Mouse (Mus musculus) forebrain, embryonic 14.5 days (tissue): ENCODE measurements at regions not wholly inside any gene's neighbourhood (a gene's known extent, or its start where the extent isn't known, plus 50 kb on each side); places are given as distances from the start of the nearest gene placed in this dataset.
A peak's percentile ranks its signal among the peaks of the same experiment; 100 is the strongest.

ENCODE experiments used
- ATAC-seq: fragments of 200-750 bp; cut with Nextera tagmentation; 2 replicates; pipeline ENCODE4 v1.8.0; 2017; ENCODE audit warnings: mild to moderate bottlenecking, moderate library complexity
- DNase-seq: peaks from one replicate; pipeline ENCODE4 v3.0.0-alpha.2; 2015; ENCODE audit warnings: low spot score
- H3K27ac ChIP-seq: fragments of 300-500 bp; sonication (generic); 2 replicates; pipeline ENCODE4 v1.5.1; 2014; ENCODE audit warnings: low read depth, mild to moderate bottlenecking, control low read depth, low read length, moderate library complexity
- H3K27me3 ChIP-seq: fragments of 300-500 bp; sonication (generic); replicated peaks from 2 replicates; pipeline ENCODE4 v1.6.1; 2014; ENCODE audit warnings: low read length, control low read depth, mixed read lengths; ENCODE audit not compliant: control insufficient read depth, insufficient read depth
- H3K36me3 ChIP-seq: fragments of 300-500 bp; sonication (generic); 2 replicates; pipeline ENCODE4 v1.6.1; 2014; ENCODE audit warnings: low read length, control low read depth; ENCODE audit not compliant: control insufficient read depth, insufficient read depth
- H3K4me1 ChIP-seq: fragments of 300-500 bp; sonication (generic); 2 replicates; pipeline ENCODE4 v1.6.1; 2014; ENCODE audit warnings: antibody characterized with exemption, low read length, control low read depth; ENCODE audit not compliant: control insufficient read depth, insufficient read depth
- H3K4me2 ChIP-seq: fragments of 300-500 bp; sonication (generic); 2 replicates; pipeline ENCODE4 v1.6.1; 2014; ENCODE audit warnings: mild to moderate bottlenecking, control low read depth, low read length
- H3K4me3 ChIP-seq: fragments of 300-500 bp; sonication (generic); 2 replicates; pipeline ENCODE4 v1.5.1; 2014; ENCODE audit warnings: low read depth, low read length, control low read depth
- H3K9ac ChIP-seq: fragments of 300-500 bp; sonication (generic); 2 replicates; pipeline ENCODE4 v1.6.1; 2014; ENCODE audit warnings: mild to moderate bottlenecking, low read length, control low read depth, moderate library complexity
- H3K9me3 ChIP-seq: fragments of 300-500 bp; sonication (generic); replicated peaks from 2 replicates; pipeline ENCODE4 v1.6.1; 2016; ENCODE audit warnings: low read length, control low read depth, mixed read lengths; ENCODE audit not compliant: control insufficient read depth
- WGBS: fragments of 180-500 bp; shearing (Covaris S2); extraction: QIAGEN DNeasy Blood & Tissue Kit; methylation state at CpG from one replicate; pipeline ENCODE4 v1.1.7; 2014; 5-methylcytosine and 5-hydroxymethylcytosine counted together

DNA sequence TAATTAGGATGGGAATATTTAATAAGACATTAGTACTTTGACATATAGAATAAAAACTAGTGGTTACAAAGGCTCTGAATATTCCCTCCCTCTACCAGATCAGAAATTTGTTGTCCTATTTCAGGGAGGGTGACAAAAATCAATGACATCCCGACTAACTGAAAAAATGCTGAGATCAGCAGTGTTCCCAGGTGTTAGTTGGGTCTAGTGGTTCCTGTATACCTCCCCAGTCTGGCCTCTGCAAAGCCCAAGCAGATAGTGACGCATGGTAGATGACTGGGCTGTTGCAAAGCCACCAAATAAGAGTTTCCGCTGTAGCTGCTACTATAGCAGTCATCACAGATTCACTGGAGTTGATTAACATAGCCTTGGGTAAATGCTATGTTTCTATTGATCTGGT is 59.9 kb upstream of the Gm4791 start:
- no peak overlapping the region for H3K27ac ChIP-seq
- H3K9ac ChIP-seq: no peak overlapping the region
- H3K4me3 ChIP-seq: no peak overlapping the region
- ATAC-seq (no peak), DNase-seq (no peak)
- H3K4me2 ChIP-seq: no peak overlapping the region
- H3K27me3 ChIP-seq: no peaks in the 10 kb centered on the region
- H3K4me1 ChIP-seq: no peaks in the 10 kb centered on the region
- H3K9me3 ChIP-seq: no peaks in the 10 kb centered on the region
- 81% methylated on average over 3 of the region's 3 CpGs for WGBS
- H3K36me3 ChIP-seq: no peaks in the 10 kb centered on the region

DNA sequence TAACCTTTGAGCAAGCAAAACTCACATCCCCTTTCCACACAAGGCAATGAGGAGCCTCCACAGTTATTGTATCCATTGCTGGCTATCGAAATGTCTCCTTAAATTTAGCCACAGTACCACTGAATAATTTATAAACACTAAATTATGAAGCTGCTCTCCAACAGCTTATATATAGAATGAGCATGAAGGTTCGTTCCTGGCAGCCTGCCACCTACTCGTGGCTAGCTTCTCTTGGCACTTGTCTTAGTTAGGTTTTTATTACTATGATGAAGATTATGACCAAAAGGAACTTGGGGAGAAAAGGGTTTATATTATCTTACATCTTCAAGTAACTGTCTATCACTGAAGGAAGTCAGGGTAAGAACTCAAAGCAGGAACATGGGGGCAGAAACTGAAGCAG is 72.9 kb upstream of the Gm4791 start:
- H3K4me3 ChIP-seq: no peak overlapping the region
- no peaks in the 10 kb centered on the region for H3K36me3 ChIP-seq
- H3K9ac ChIP-seq: no peak overlapping the region
- H3K27me3 ChIP-seq: no peaks in the 10 kb centered on the region
- no peak overlapping the region for H3K27ac ChIP-seq
- no peak overlapping the region for H3K4me2 ChIP-seq
- no peak for ATAC-seq
- no peak for DNase-seq
- no peaks in the 10 kb centered on the region for H3K9me3 ChIP-seq
- 85% methylated on average over 3 of the region's 3 CpGs for WGBS
- H3K4me1 ChIP-seq: no peaks in the 10 kb centered on the region

DNA sequence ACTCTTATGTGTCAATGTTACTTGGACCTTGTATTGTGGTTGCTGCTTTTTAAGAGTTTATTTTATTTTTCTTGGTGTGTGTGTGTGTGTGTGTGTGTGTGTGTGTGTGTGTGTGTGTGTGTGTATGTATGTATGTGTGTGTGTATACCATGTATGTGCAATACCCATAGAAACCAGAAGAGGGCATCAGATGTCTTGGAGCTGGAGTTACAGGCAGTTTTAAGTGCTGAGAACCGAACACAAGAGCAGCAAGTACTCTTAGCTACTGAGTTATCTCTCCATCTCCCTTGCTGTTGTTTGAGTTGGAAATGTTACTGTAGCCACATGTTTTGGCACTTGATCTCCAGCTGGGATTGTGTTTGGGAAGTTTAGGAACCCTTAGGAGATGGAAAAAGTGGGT is 78.5 kb upstream of the Gm4791 start:
- WGBS: 96% methylated on average over 1 of the region's 1 CpGs
- H3K9ac ChIP-seq: no peak overlapping the region
- DNase-seq (no peak), ATAC-seq (no peak)
- no peaks in the 10 kb centered on the region for H3K36me3 ChIP-seq
- no peaks in the 10 kb centered on the region for H3K4me1 ChIP-seq
- H3K4me3 ChIP-seq: no peak overlapping the region
- H3K4me2 ChIP-seq: no peak overlapping the region
- no peaks in the 10 kb centered on the region for H3K27me3 ChIP-seq
- H3K27ac ChIP-seq: no peak overlapping the region
- H3K9me3 ChIP-seq: no peaks in the 10 kb centered on the region

DNA sequence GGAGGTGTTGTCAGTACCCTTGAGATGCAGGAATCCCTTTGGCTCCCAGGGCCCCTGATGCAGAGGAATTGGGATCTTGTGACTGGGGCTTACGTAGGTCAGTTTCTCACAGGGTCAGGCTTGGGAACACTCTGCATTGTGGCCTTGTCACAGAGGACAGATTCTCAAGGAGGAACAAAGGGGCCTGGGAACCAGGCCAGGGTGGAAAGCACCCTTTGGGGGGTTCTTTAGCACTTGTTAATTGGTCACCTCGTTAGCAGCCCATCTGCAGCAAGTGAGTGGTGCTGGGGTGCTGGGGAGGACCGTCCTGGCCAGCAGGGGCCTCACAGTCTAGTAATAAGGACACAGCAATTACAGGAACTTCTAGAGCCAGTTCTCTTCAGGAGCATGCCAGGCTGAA is 85.3 kb upstream of the Gm4791 start:
- H3K27ac ChIP-seq: peak overlapping the region; percentile 21; the same call in 1 of the 2 replicates
- no peaks in the 10 kb centered on the region for H3K27me3 ChIP-seq
- H3K9ac ChIP-seq: no peak overlapping the region
- DNase-seq (peak; percentile 89), ATAC-seq (peak; percentile 90)
- peaks cover 2% of the 10 kb centered on the region; the same call in 1 of the 2 replicates for H3K4me1 ChIP-seq
- H3K4me3 ChIP-seq: no peak overlapping the region
- no peaks in the 10 kb centered on the region for H3K36me3 ChIP-seq
- no peak overlapping the region for H3K4me2 ChIP-seq
- no peaks in the 10 kb centered on the region for H3K9me3 ChIP-seq
- 3% methylated on average over 3 of the region's 3 CpGs for WGBS

DNA sequence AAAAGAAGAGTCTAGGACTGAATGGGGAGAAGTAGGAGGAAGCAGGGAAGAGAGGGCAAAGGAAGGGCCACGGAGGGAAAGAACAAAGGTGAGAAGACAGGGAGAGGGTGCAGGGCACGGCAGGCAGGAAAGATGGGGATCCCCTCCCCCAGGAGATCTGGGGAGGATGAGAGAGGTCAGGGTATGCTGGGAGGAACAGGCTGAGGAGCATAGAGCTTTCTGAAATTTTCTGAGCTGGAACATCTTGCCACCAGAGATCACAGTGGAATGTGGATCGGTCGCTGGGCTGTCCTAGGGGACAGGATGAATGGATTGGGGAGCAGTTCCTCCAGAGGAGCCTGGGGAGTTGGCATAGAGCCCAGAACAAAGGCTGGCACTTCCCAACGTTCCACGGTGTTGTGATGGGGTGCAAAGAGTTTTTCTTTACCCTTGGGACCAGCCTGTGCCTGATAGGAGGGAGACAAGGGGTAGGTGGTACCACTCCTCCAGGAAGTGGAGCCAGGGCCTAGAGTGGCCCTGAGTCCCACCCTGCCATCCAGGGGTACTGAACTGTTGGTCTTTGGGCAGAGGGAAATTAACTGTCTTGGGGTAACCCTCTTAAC is 89.0 kb upstream of the Gm4791 start:
- Histone ChIP-seq H3K4me1 (peaks cover 2% of the 10 kb centered on the region; the same call in 1 of the 2 replicates), H3K4me2 (no peak overlapping the region), H3K9ac (no peak overlapping the region), H3K36me3 (no peaks in the 10 kb centered on the region), H3K4me3 (no peak overlapping the region), H3K9me3 (no peaks in the 10 kb centered on the region), H3K27ac (no peak overlapping the region), H3K27me3 (no peaks in the 10 kb centered on the region)
- WGBS: 32% methylated on average over 6 of the region's 6 CpGs
- no peak; the same call in 1 of the 2 replicates for ATAC-seq
- DNase-seq: peak; percentile 69

DNA sequence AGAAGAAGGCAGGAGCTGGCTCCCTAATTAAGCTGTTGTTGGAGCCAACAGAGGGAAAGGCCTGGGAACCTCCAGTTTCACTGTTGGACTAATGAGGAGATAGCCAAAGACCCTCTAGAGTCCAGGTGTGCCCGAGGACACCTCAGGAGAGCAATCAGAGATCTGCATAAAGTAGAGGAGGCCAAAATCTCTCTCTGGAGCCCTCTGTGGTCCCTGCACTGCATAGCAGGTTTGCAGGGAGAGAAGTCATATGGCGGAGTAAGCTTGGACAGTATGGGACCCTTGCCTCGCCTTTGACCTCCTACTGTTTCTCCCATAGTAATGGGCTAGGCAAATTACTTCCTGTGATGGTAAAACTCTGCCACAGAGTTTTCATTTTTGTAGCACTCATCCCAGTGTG is 93.5 kb upstream of the Gm4791 start:
- Histone ChIP-seq H3K4me3 (no peak overlapping the region), H3K9ac (no peak overlapping the region), H3K27ac (no peak overlapping the region), H3K4me1 (no peaks in the 10 kb centered on the region), H3K27me3 (no peaks in the 10 kb centered on the region), H3K4me2 (no peak overlapping the region), H3K9me3 (no peaks in the 10 kb centered on the region), H3K36me3 (no peaks in the 10 kb centered on the region)
- WGBS: 89% methylated on average over 3 of the region's 3 CpGs
- ATAC-seq (no peak), DNase-seq (no peak)

DNA sequence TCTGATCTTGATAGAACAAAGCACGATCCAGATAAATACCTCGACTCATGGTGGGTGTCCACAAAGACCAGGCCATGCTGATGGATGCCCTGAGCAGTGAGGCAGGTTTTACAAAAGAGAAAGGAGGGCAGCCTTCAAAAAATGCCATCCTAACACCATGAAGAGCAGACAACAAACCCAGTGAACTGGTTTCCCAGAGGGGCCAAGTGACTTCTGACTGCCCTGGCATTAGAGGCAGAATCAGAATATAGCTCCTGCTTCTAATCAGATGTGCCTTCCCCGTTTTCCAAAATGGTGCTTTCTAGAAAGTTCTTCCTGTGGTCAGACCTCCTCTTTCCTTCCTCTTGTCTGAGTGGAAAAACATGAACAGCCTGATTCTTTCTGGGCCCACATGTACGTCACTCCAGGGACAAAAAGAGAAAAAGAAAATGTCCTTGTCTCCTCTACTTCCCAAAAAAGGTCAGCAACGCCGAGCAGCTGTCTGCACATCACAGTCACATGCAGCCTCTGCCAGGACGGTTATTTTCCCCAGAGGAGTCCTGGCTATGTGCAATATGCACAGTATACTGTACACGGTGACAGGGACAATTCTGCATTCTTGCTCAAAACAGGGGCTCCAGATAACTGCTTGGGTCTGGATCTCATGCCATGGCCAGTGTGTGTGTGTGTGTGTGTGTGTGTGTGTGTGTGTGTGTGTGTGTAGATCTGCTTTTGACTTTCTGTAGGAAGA is 94.9 kb upstream of the Gm4791 start:
- no peak overlapping the region for H3K9ac ChIP-seq
- H3K36me3 ChIP-seq: no peaks in the 10 kb centered on the region
- peaks cover 6% of the 10 kb centered on the region; the same call in 1 of the 2 replicates for H3K4me1 ChIP-seq
- H3K4me2 ChIP-seq: no peak overlapping the region
- ATAC-seq (no peak), DNase-seq (no peak)
- no peak overlapping the region for H3K4me3 ChIP-seq
- H3K27ac ChIP-seq: no peak overlapping the region
- H3K9me3 ChIP-seq: no peaks in the 10 kb centered on the region
- no peaks in the 10 kb centered on the region for H3K27me3 ChIP-seq
- 79% methylated on average over 8 of the region's 8 CpGs for WGBS

DNA sequence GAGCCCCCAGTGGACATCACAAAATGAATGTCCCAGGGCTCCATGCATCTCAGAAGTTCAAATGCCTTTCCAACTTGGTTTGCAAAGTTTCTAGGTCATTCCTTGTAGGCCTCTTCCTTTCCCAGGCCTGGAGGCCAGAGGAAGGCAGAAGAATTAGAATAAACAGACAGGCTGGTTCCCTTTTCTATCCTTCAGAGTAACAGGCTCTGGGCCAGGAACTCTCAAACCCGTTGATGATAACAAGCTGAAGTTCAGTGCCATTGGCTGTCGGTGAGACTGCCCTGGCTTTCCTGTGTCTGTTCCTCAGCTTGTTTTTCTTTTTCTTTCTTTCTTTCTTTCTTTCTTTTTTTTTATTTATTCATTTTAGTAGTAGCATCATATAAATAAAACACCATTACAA is 99.3 kb upstream of the Gm4791 start:
- no peak for DNase-seq
- Histone ChIP-seq H3K9me3 (no peaks in the 10 kb centered on the region), H3K4me1 (peaks cover 11% of the 10 kb centered on the region; the same call in 1 of the 2 replicates), H3K27me3 (no peaks in the 10 kb centered on the region), H3K36me3 (no peaks in the 10 kb centered on the region), H3K4me2 (no peak overlapping the region), H3K27ac (no peak overlapping the region), H3K4me3 (no peak overlapping the region), H3K9ac (no peak overlapping the region)
- 36% methylated on average over 2 of the region's 2 CpGs for WGBS
- ATAC-seq: no peak

DNA sequence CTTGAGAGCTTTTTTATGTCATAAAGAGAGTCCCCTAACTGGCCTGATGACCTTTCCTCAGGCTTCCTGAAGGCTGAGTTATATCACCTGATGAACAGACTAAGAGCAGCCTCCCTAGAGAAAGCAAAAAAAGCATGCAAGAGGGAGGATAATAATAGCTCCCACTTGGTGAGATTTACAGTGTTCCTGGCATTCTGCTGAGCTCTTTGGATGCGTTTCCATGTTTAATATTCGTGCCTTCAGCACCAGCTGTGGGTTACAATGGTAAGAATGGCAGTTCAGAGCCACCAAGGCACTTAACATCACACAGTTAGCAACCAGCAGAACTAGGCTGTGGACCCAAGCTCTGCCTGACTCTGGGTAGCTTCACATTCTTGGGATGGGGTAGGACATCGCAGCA is 100.4 kb upstream of the Gm4791 start:
- no peak overlapping the region for H3K4me2 ChIP-seq
- no peaks in the 10 kb centered on the region for H3K9me3 ChIP-seq
- H3K9ac ChIP-seq: no peak overlapping the region
- 67% methylated on average over 3 of the region's 3 CpGs for WGBS
- no peaks in the 10 kb centered on the region for H3K36me3 ChIP-seq
- no peak overlapping the region for H3K27ac ChIP-seq
- peaks cover 11% of the 10 kb centered on the region; the same call in 1 of the 2 replicates for H3K4me1 ChIP-seq
- DNase-seq (peak; percentile 53), ATAC-seq (no peak)
- H3K27me3 ChIP-seq: no peaks in the 10 kb centered on the region
- H3K4me3 ChIP-seq: no peak overlapping the region
